Mouse (Mus musculus): ENCODE measurements around the gene Ier5l. TPM values are rescaled to one million over a fixed set of nuclear protein-coding genes. Genes with fewer than 3 reads are reported as not detected.
A peak's percentile ranks its signal among the peaks of the same experiment; 100 is the strongest.

Ier5l gene
- total RNA-seq, 2 experiments from 2014 or later = 0.97 to 1.1 TPM

DNA sequence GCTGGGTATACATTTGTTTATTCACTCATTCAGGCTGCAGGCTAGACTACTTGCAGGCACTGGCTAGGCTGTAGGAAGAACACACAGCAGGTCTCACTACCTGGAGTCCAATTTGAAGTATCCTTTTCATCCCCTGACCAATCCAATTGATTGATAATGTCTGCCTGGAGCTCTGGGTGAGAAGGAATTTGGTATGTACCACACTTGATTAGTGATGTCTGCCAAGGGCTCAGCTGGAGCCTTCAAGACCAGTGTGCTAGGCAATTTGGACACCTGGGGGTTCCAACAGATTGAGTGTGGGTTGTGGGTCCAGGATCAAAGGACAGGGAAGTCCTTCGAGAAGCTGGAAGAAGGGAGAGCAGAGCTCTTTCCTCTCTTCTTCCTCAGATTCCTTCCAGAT lies 4.5 kb upstream of the Ier5l start:
- no peak for TF ChIP-seq CTCF (IDR thresholded peaks at IDR 0.05)
- no peak overlapping the region for H3K4me3 ChIP-seq
- intact Hi-C loops (cut with DNase I) = no loop called here
- no peak for DNase-seq
- H3K27ac ChIP-seq = no peak overlapping the region

GRCm38 (mm10) chr2:30476241-30476640 lies 2.2 kb upstream of the Ier5l start:
- no peak for DNase-seq
- intact Hi-C loops (cut with DNase I) = no loop called here
- no peak for TF ChIP-seq CTCF (IDR thresholded peaks at IDR 0.05)
- H3K27ac ChIP-seq = no peak overlapping the region
- H3K4me3 ChIP-seq = no peak overlapping the region

DNA sequence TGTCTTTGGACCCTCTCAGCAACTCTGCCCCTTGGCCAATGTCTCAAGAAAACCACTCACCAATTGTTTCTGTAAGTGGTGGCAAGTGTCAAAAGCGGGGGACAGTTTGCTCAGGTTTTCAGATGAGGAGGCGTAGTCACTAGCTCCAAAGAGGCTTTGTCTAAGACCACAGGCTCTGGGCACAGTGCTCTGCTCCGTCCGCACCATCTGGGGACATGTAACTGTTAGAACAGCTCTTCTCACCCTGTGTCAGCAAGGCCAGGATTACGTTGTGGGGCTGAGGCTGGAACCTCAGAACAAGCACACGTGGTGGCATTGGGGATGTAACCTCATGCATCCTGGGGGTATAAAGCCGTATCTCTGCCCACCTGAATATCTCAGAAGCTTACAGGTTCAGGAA lies 1.4 kb upstream of the Ier5l start:
- intact Hi-C loops (cut with DNase I) = no loop called here
- Histone ChIP-seq H3K4me3 (no peak overlapping the region), H3K27ac (no peak overlapping the region)
- TF ChIP-seq CTCF (IDR thresholded peaks at IDR 0.05) = no peak
- DNase-seq = no peak

GRCm38 (mm10) chr2:30474776-30475175 lies 757 bp upstream of the Ier5l start:
- no peak for TF ChIP-seq CTCF (IDR thresholded peaks at IDR 0.05)
- no peak overlapping the region for H3K27ac ChIP-seq
- no peak for DNase-seq
- intact Hi-C loops (cut with DNase I) = loop anchor here (1.0 to 5.0 kb wide), 3 partner anchors 34 to 238 kb away; no protein-coding TSS in a partner anchor
- H3K4me3 ChIP-seq = peak overlapping the region; percentile 95

GRCm38 (mm10) chr2:30473431-30474031 lies 488 bp downstream of the Ier5l start:
- no peak for TF ChIP-seq CTCF (IDR thresholded peaks at IDR 0.05)
- intact Hi-C loops (cut with DNase I) = loop anchor here (1.0 to 5.0 kb wide), 4 partner anchors 33 to 321 kb away; no protein-coding TSS in a partner anchor
- Histone ChIP-seq H3K4me3 (peak overlapping the region; percentile 95), H3K27ac (peak overlapping the region; percentile 96)
- peak; percentile 77 for DNase-seq

- H3K4me3 ChIP-seq = peak overlapping the region; percentile 95
- TF ChIP-seq CTCF (IDR thresholded peaks at IDR 0.05) = no peak
- H3K27ac ChIP-seq = peak overlapping the region; percentile 96
- DNase-seq = peak; percentile 78
- intact Hi-C loops (cut with DNase I) = loop anchor here (2.0 to 5.0 kb wide), 3 partner anchors 119 to 322 kb away; no protein-coding TSS in a partner anchor
These were observed 1.2 kb downstream of the Ier5l start for GRCm38 (mm10) chr2:30472731-30473351.

GRCm38 (mm10) chr2:30471795-30472720 lies 2.0 kb downstream of the Ier5l start:
- H3K4me3 ChIP-seq = peak overlapping the region; percentile 95
- peak; percentile 90 for DNase-seq
- peak overlapping the region; percentile 96 for H3K27ac ChIP-seq
- TF ChIP-seq CTCF (IDR thresholded peaks at IDR 0.05) = peak; percentile 10; the same call in 1 of the 2 replicates
- intact Hi-C loops (cut with DNase I) = loop anchor here (2.0 to 5.0 kb wide), 3 partner anchors 120 to 323 kb away; no protein-coding TSS in a partner anchor

- H3K4me3 ChIP-seq = peak overlapping the region; percentile 78
- TF ChIP-seq CTCF (IDR thresholded peaks at IDR 0.05) = no peak
- peak; percentile 37 for DNase-seq
- peak overlapping the region; percentile 96 for H3K27ac ChIP-seq
- intact Hi-C loops (cut with DNase I) = loop anchor here (5.0 kb wide), 2 partner anchors 121 to 241 kb away; no protein-coding TSS in a partner anchor
These were observed 3.0 kb downstream of the Ier5l start for GRCm38 (mm10) chr2:30471051-30471450.

- DNase-seq = peak; percentile 80
- H3K27ac ChIP-seq = peak overlapping the region; percentile 96
- TF ChIP-seq CTCF (IDR thresholded peaks at IDR 0.05) = peak; percentile 46
- peak overlapping the region; percentile 78 for H3K4me3 ChIP-seq
- intact Hi-C loops (cut with DNase I) = loop anchor here (1.0 to 5.0 kb wide), 3 partner anchors 30 to 242 kb away; no protein-coding TSS in a partner anchor
These were observed 3.7 kb downstream of the Ier5l start for GRCm38 (mm10) chr2:30470143-30470946.

DNA sequence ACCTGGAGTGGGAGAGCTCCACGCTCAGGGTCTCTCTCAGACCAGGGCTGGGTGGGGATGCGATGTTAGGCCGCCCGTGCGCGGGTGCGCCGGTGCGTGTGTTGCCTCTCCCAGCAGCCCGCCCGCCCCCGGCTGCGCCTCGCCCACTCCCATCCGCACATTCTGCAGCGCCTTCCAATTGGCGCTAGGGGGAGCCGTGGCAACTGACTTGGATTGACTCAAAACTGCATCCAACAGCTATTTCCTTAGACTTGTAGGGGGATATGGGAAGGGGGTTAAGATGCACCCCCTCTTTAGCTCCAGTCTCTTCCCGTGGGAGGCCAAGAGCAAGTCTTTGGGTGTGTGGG lies 4.2 kb downstream of the Ier5l start:
- TF ChIP-seq CTCF (IDR thresholded peaks at IDR 0.05) = peak; percentile 64
- peak overlapping the region; percentile 96 for H3K27ac ChIP-seq
- H3K4me3 ChIP-seq = peak overlapping the region; percentile 78
- DNase-seq = peak; percentile 76
- intact Hi-C loops (cut with DNase I) = loop anchor here (1.0 to 5.0 kb wide), 3 partner anchors 29 to 243 kb away; no protein-coding TSS in a partner anchor

- no peak overlapping the region for H3K4me3 ChIP-seq
- no peak for DNase-seq
- intact Hi-C loops (cut with DNase I) = no loop called here
- TF ChIP-seq CTCF (IDR thresholded peaks at IDR 0.05) = no peak
- H3K27ac ChIP-seq = peak overlapping the region; percentile 25; the same call in 1 of the 2 replicates
These were observed 5.0 kb downstream of the Ier5l start for GRCm38 (mm10) chr2:30469009-30469408.

DNA sequence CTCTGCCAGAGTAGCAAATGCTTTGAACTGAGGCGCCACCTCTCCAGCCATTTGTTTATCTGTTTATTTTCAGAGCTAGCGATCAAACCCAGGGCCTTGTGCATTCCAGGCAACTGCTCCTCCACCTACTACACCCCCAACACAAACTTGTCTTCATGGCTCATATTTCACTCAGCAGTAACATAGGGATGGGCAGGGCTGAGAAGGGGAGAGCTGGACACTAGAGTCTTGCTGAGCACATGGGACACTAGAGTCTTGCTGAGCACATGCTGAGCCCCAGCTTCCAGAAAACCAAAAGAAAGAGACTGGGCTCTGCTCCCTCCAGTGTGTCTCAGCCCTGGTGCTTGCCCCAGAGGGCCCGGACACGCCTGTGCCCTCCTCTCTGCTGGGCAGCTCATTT lies 7.2 kb downstream of the Ier5l start:
- TF ChIP-seq CTCF (IDR thresholded peaks at IDR 0.05) = no peak

More for the DNA sequence above, 7.2 kb downstream of the Ier5l start:
- no peak overlapping the region for H3K4me3 ChIP-seq
- DNase-seq = no peak
- H3K27ac ChIP-seq = peak overlapping the region; percentile 56
- intact Hi-C loops (cut with DNase I) = no loop called here

All from gastrocnemius, adult 2 months (tissue).